Mouse (Mus musculus) liver, embryonic 13.5 days (tissue): ENCODE data around the gene Dusp19. TPM values are rescaled to one million over a fixed set of nuclear protein-coding genes. Genes with fewer than 3 reads are reported as not detected.

Source experiments
- ATAC-seq: fragments of 200-750 bp; cut with Nextera tagmentation; 2 replicates; pipeline ENCODE4 v1.8.0; 2017; ENCODE audit warnings: low read depth, mild to moderate bottlenecking, moderate number of reproducible peaks, moderate library complexity
- DNase-seq: peaks from one replicate; pipeline ENCODE4 v3.0.0; 2022
- H3K27ac ChIP-seq: fragments of 300-500 bp; sonication (generic); 2 replicates; pipeline ENCODE4 v1.5.1; 2015; ENCODE audit warnings: moderate library complexity, mild to moderate bottlenecking, inconsistent platforms
- H3K27me3 ChIP-seq: fragments of 300-500 bp; sonication (generic); 2 replicates; pipeline ENCODE4 v1.6.1; 2015; ENCODE audit warnings: mild to moderate bottlenecking, inconsistent platforms
- H3K36me3 ChIP-seq: fragments of 300-500 bp; sonication (generic); 2 replicates; pipeline ENCODE4 v1.6.1; 2015; ENCODE audit warnings: mild to moderate bottlenecking, inconsistent platforms
- H3K4me1 ChIP-seq: fragments of 300-500 bp; sonication (generic); replicated peaks from 2 replicates; pipeline ENCODE4 v1.6.1; 2015; ENCODE audit warnings: inconsistent platforms
- H3K4me2 ChIP-seq: fragments of 300-500 bp; sonication (generic); 2 replicates; pipeline ENCODE4 v1.6.1; 2015; ENCODE audit warnings: inconsistent platforms, mild to moderate bottlenecking, moderate library complexity
- H3K4me3 ChIP-seq: fragments of 300-500 bp; sonication (generic); replicated peaks from 2 replicates; pipeline ENCODE4 v1.5.1; 2015; ENCODE audit warnings: mild to moderate bottlenecking, inconsistent platforms
- H3K9ac ChIP-seq: fragments of 300-500 bp; sonication (generic); 2 replicates; pipeline ENCODE4 v1.6.1; 2015; ENCODE audit warnings: mild to moderate bottlenecking, inconsistent platforms
- H3K9me3 ChIP-seq: fragments of 300-500 bp; sonication (generic); replicated peaks from 2 replicates; pipeline ENCODE4 v1.6.1; 2016; ENCODE audit warnings: inconsistent platforms
- WGBS: fragments of 180-500 bp; shearing (Covaris S2); methylation state at CpG from one replicate; pipeline ENCODE4 v1.1.7; 2015; ENCODE audit not compliant: insufficient replicate concordance; 5-methylcytosine and 5-hydroxymethylcytosine counted together
- polyA plus RNA-seq: library from polyadenylated mRNA; unstranded; fragments of >200 nt; fragmentation: Nextera tagmentation; extraction: Ambion mirVana; gene quantifications from 2 replicates; pipeline ENCODE4 v1.2.1, GENCODE M21; 2015

The Dusp19 gene
- polyA plus RNA-seq, 1 experiment from 2014 or later, result 7.3 TPM

DNA sequence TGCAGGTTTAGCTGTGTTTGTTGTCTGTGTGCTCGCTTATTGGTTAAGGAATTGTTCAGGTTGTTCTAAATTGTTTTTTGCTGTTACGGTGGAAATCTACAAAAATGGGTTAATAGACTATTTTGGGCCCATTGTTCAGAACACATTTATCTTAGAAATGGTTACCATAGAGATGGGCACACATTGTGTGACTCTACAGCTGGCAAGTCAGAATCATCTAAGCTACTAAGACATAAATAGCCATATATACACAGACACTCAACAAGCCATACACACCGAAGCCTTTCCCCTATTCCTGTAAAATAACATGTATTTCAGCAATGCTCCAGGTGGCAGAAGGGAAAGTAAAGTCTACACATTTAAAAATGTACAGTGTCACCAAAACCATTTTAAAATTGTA, 17.0 kb upstream of the Dusp19 start:
- H3K4me3 ChIP-seq, result no peak overlapping the region
- no peaks in the 10 kb centered on the region for H3K4me1 ChIP-seq
- H3K27me3 ChIP-seq, result no peaks in the 10 kb centered on the region
- DNase-seq, result no peak
- H3K9me3 ChIP-seq, result no peaks in the 10 kb centered on the region
- no peaks in the 10 kb centered on the region for H3K36me3 ChIP-seq
- no peak overlapping the region for H3K9ac ChIP-seq
- 70% methylated on average over 3 of the region's 3 CpGs for WGBS
- no peak for ATAC-seq
- H3K4me2 ChIP-seq, result no peak overlapping the region
- no peak overlapping the region for H3K27ac ChIP-seq

DNA sequence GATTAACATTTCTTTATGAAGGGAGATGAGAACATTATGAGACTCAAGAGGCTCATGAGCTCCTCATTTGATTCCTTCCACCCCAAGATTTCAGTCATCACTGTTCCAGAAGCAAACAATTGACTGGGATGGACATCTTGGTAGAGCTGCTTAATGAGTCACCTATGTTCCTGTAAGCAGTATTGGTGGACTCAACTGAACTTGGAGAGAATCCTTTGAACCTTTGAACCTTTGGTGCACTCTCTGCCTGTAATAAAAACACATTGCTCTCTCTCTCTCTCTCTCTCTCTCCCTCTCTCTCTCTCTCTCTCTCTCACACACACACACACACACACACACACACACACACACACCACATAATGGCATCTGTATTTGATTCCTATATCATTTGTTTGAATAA, 16.2 kb upstream of the Dusp19 start:
- Histone ChIP-seq H3K9ac (no peak overlapping the region), H3K4me1 (no peaks in the 10 kb centered on the region), H3K27me3 (no peaks in the 10 kb centered on the region), H3K36me3 (no peaks in the 10 kb centered on the region), H3K9me3 (no peaks in the 10 kb centered on the region), H3K27ac (no peak overlapping the region), H3K4me2 (no peak overlapping the region), H3K4me3 (no peak overlapping the region)
- ATAC-seq, result no peak
- DNase-seq, result no peak

DNA sequence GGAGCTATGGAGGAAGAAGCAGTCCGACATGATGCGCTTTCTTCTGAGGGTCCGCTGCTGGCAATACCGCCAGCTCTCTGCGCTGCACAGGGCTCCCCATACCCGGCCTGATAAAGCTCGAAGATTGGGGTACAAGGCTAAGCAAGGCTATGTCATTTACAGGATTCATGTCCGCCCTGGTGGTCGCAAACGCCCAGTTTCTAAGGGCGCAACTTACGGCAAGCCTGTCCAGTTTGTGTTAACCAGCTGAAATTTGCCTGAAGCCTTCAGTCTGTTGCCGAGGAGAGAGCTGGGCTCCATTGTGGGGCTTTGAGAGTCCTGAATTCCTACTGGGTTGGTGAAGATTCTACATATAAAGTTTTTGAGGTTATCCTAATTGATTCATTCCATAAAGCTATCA, 14.1 kb upstream of the Dusp19 start:
- DNase-seq (no peak), ATAC-seq (no peak)
- no peaks in the 10 kb centered on the region for H3K4me1 ChIP-seq
- no peak overlapping the region for H3K27ac ChIP-seq
- no peaks in the 10 kb centered on the region for H3K9me3 ChIP-seq
- no peak overlapping the region for H3K9ac ChIP-seq
- H3K4me3 ChIP-seq, result no peak overlapping the region
- H3K4me2 ChIP-seq, result no peak overlapping the region
- H3K27me3 ChIP-seq, result no peaks in the 10 kb centered on the region
- WGBS, result 79% methylated on average over 13 of the region's 13 CpGs
- no peaks in the 10 kb centered on the region for H3K36me3 ChIP-seq

DNA sequence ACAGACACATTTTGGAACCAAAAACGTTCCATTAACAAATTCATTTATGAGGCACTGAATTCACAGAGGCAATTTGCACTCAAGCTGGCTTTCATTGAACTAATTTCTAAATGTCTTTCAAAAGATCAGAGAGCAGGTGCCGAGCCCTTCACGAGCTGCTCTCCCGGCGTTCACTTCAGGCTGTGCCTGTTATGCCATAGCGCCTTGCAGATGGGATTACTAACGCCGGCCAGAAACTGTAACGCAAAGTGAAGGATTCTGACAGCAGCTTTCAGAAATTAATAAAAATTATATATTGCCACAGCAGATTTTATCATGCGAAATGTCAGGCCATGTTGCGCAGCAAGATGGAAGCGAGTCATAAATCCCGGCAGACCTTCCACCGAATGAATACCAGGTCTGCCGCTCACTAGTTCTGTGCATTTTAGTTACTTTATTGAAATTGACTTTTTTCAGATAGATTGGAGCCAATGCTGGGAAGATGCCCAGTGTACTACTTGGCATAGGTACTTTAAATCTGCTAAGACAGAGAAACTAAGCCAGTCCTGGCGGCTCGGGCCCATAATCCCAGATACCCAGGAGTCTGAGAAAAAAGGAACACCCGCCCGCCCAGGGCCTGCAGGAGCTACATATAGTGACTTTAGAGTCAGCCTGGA, 12.9 kb upstream of the Dusp19 start:
- 90% methylated on average over 19 of the region's 19 CpGs for WGBS
- Histone ChIP-seq H3K36me3 (no peaks in the 10 kb centered on the region), H3K4me2 (no peak overlapping the region), H3K4me1 (no peaks in the 10 kb centered on the region), H3K27ac (no peak overlapping the region), H3K4me3 (no peak overlapping the region), H3K9ac (no peak overlapping the region), H3K9me3 (no peaks in the 10 kb centered on the region), H3K27me3 (no peaks in the 10 kb centered on the region)
- ATAC-seq (no peak), DNase-seq (no peak)

DNA sequence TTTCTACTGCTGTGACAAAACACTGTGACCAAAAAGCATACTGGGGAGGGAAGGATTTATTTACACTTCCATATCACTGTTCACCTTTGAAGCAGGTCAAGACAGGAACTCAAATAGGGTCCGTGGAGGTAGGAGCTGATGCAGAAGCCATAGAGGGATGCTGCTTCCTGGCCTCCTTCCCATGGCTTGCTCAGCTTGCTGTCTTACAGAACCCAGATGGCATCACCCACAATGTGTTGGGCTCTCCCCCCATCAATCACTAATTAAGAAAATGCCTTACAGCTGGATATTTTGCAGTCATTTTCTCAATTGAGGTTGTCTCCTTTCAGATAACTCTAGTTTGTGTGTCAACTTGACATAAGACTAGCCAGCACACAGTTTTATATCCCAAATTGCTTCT, 4.6 kb upstream of the Dusp19 start:
- H3K9me3 ChIP-seq, result no peaks in the 10 kb centered on the region
- DNase-seq (no peak), ATAC-seq (no peak)
- no peak overlapping the region for H3K4me2 ChIP-seq
- H3K27me3 ChIP-seq, result no peaks in the 10 kb centered on the region
- no peaks in the 10 kb centered on the region for H3K4me1 ChIP-seq
- no peak overlapping the region for H3K27ac ChIP-seq
- no peaks in the 10 kb centered on the region for H3K36me3 ChIP-seq
- 45% methylated on average over 1 of the region's 1 CpGs for WGBS
- no peak overlapping the region for H3K9ac ChIP-seq
- H3K4me3 ChIP-seq, result no peak overlapping the region

DNA sequence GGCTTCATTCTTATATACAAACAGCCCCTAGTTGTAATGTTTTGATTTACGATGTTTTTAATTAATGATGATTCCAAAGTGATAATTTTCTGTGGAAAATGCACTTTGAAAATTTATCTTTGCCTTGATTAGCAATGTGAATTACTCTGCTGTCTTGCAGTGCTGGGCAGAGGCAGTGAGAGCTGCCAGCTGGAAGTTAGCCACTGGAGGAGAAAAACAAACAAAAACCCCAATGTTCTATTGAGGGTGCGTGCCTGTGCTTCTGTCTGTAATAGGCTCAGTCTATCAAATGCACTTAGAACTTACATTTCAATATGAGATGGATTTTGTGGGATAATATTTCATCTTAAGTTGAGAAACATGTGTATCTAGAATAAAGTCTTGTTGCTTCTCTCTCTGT, 4.0 kb upstream of the Dusp19 start:
- no peak overlapping the region for H3K27ac ChIP-seq
- 73% methylated on average over 2 of the region's 2 CpGs for WGBS
- no peak for DNase-seq
- no peak for ATAC-seq
- H3K4me1 ChIP-seq, result peaks cover 4% of the 10 kb centered on the region
- no peak overlapping the region for H3K4me2 ChIP-seq
- H3K9ac ChIP-seq, result no peak overlapping the region
- H3K36me3 ChIP-seq, result no peaks in the 10 kb centered on the region
- H3K9me3 ChIP-seq, result no peaks in the 10 kb centered on the region
- H3K27me3 ChIP-seq, result no peaks in the 10 kb centered on the region
- H3K4me3 ChIP-seq, result no peak overlapping the region

DNA sequence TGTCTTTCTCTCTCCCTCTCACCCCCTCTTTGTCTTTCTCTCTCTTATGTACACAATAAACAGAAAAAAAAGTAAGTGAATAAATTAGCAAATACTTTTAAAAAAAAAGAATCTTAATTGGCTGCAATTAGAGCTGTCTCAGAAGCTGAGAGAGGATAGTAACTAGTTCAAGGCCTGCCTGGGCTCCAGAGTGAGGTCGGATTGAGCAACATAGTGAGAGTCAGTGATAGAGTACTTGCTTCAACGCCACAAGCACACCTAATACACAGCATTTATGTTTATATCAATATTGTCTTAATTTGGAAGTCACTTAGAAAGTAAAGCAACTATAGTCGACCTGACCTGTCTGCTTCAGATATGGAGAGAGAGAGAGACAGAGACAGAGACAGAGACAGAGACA, 2.1 kb downstream of the Dusp19 start:
- Histone ChIP-seq H3K4me2 (no peak overlapping the region), H3K4me3 (no peak overlapping the region), H3K27me3 (no peaks in the 10 kb centered on the region), H3K9me3 (no peaks in the 10 kb centered on the region), H3K9ac (no peak overlapping the region), H3K36me3 (no peaks in the 10 kb centered on the region), H3K4me1 (peaks cover 11% of the 10 kb centered on the region), H3K27ac (no peak overlapping the region)
- WGBS, result 72% methylated on average over 3 of the region's 3 CpGs
- ATAC-seq, result no peak
- DNase-seq, result no peak

DNA sequence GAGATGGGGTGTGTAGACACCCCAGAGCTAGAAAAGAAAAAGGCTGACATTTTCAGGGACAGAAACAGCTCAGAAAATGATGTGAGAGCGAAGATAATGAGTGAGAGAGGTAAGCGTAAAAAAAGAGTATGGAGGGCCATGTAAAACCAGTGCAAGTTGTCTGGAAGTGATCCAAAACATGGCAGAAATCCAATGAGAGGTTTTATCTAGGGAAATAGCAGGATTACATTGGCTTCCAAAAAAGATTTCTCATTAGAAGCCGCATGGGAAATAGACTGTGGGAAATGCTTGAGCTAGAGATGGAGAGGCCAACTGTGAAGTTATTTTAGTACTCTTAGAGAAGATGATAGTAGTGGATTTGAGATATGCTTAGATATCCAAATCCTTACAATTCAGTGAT, 5.1 kb downstream of the Dusp19 start:
- WGBS, result 82% methylated on average over 3 of the region's 3 CpGs
- no peak overlapping the region for H3K4me3 ChIP-seq

DNA sequence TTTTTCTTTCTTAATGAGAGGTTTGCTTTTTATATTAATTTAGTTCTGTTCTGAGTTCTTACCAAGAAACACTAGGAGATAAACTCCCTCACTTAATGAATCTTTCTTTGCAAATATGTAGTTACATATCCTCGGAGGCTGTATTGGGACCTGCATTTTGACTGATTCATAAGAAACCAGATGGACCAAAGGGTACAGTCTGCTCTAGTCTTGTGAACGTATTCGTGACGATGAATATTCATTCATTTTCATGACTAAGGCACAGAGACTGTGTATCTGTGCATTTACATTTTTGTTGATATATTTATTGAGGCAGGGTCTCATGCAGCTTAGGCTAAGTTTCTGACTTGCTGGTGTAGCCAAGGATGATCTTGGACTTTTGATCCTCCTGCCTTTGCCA, 7.7 kb downstream of the Dusp19 start:
- Histone ChIP-seq H3K9me3 (no peaks in the 10 kb centered on the region), H3K27me3 (no peaks in the 10 kb centered on the region), H3K4me2 (no peak overlapping the region), H3K4me1 (no peaks in the 10 kb centered on the region), H3K27ac (no peak overlapping the region), H3K4me3 (no peak overlapping the region), H3K9ac (no peak overlapping the region), H3K36me3 (peaks cover 5% of the 10 kb centered on the region)
- ATAC-seq, result no peak
- 76% methylated on average over 4 of the region's 4 CpGs for WGBS
- no peak for DNase-seq

More for the DNA sequence above, 5.1 kb downstream of the Dusp19 start:
- Histone ChIP-seq H3K9me3 (no peaks in the 10 kb centered on the region), H3K4me2 (no peak overlapping the region), H3K9ac (no peak overlapping the region), H3K36me3 (peaks cover 5% of the 10 kb centered on the region), H3K27ac (no peak overlapping the region), H3K27me3 (no peaks in the 10 kb centered on the region), H3K4me1 (peaks cover 11% of the 10 kb centered on the region)
- no peak for ATAC-seq
- DNase-seq, result no peak

DNA sequence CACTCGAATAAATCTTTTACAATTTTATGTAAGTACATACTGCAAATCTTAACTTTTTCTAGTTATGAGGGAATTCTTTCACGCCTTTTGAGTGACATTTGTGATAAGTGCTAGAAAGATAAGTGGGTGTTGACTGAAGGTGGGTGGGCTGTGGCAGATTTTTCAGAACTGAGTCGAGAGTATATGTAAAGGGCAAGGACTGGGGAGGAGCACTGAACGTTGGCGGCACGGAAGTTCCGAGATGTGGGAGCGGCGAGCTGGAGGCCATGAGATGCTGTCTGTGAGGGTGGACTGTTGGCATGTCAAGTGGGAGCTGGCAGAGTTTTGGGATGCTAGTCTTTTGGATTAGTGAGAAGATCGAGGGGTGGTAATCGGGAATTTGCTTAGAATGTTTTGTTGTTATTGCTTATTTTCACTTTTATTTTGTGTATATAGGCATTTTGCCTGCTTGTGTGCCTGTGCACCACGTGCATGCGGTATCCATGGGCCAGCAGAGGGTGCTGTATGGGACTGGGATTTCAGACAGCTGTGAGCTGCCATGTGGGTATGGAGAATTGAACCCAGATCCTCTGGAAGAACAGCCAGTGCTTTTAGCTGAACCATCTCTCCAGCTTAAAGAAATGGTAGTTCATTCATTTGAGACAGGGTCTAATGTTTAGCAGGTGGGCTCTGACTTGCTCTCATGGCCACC, 15.6 kb downstream of the Dusp19 start:
- ATAC-seq, result no peak

DNA sequence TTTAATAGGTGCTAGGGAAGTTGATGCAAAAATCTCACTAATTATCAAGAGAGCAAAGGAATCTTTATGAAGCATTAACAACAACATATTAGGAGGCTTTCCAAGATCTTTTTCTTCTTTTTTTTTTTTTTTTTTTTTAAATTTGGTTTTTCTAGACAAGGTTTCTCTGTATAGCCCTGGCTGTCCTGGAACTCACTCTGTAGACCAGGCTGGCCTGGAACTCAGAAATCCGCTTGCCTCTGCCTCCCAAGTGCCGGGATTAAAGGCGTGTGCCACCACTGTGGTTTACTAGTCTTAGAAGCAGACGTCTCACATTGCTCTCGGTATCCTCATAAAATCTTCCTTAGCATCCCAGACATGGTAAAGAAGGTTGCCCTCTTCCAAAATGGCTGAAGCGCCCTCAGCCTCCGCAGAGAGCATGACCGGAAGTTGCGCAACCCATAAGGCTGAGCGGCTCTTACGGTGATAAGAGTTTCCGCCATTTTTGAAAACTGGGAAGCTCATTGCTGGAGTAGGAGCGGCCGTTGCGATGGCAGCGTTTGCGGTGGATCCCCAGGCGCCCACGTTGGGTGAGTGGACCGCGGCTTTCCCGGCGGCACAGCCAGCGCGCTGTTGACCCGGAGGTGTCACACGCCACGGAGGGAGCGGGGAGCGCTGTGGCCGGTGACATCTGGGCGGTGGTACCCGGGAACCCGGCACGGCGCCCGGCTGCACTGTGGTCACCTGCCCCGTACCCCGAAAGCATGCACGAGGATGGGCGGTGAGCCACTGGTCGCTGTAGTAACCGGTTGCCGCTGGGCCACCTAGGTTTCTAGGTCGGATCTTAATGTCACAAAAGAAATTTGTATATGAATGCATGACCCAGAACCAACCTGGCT, 21.8 kb downstream of the Dusp19 start:
- Histone ChIP-seq H3K36me3 (peaks cover 17% of the 10 kb centered on the region), H3K4me2 (peak overlapping the region; percentile 69), H3K4me3 (peak overlapping the region; percentile 92), H3K9me3 (no peaks in the 10 kb centered on the region), H3K4me1 (peaks cover 12% of the 10 kb centered on the region), H3K27ac (peak overlapping the region; percentile 84), H3K27me3 (no peaks in the 10 kb centered on the region), H3K9ac (peak overlapping the region; percentile 86)
- under 1% methylated on average over 45 of the region's 45 CpGs for WGBS
- DNase-seq (peak; percentile 83), ATAC-seq (peak; percentile 96)

More for the DNA sequence above, 15.6 kb downstream of the Dusp19 start:
- Histone ChIP-seq H3K9me3 (no peaks in the 10 kb centered on the region), H3K27ac (no peak overlapping the region), H3K27me3 (no peaks in the 10 kb centered on the region), H3K4me3 (no peak overlapping the region), H3K36me3 (no peaks in the 10 kb centered on the region), H3K4me1 (no peaks in the 10 kb centered on the region), H3K9ac (no peak overlapping the region), H3K4me2 (no peak overlapping the region)
- no peak for DNase-seq
- WGBS, result 73% methylated on average over 13 of the region's 13 CpGs
